Mouse (Mus musculus) adrenal gland, adult 2 months (tissue): ENCODE results near the gene 4930555G01Rik. TPM values are rescaled to one million over a fixed set of nuclear protein-coding genes. Genes with fewer than 3 reads are reported as not detected.
"Not testable (repeated sequence)": the region's sequence is repeated elsewhere in the genome, so short reads cannot be mapped to it uniquely, and the experiment has no call there.

Experiments
- DNase-seq: peaks from one replicate; pipeline ENCODE4 v3.0.0; 2021
- long read RNA-seq: library from polyadenylated mRNA; stranded (forward); transcript quantifications from one replicate; pipeline ENCODE4 v2.0.0, GENCODE M21; 2021
- polyA plus RNA-seq: library from polyadenylated mRNA; depleted of rRNA; stranded (reverse); fragments of >200 nt; gene quantifications from 2 replicates; pipeline ENCODE4 v1.2.3, GENCODE M21; 2012; rRNA removed
- total RNA-seq, 2 experiments: library from RNA; stranded (reverse); gene quantifications; 2 replicates each; pipeline ENCODE4 v1.2.3; 2021

4930555G01Rik gene
- not detected for total RNA-seq
- polyA plus RNA-seq: not detected in 2 replicates
- long read RNA-seq: 0 reads

DNA sequence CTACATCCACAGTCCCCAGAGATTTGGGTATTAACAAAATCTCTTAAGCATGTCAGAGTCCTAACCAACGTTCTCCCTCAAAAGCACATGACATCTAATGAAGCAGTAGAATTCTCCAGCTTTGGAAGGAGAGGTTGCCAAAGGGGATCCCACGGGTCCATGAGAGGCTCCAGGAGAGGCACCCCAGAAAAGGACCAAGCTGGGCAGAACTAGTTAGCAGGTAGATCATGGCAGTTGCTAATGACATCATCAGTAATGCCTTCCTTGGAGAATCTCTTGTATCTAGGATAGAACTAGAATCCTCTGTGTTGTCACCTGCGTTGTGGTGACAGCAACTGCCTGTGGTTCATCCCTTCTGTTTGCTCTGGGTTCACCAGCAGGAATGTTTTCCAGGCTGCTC lies at the start of gene 4930555G01Rik:
Gene 4930555G01Rik, plus strand, starts transcription at position 301 of the 400 bp plus-strand sequence.
- DNase-seq: not testable (repeated sequence)

GRCm38 (mm10) chr14:5015591-5015990 lies 34.8 kb upstream of the 4930555G01Rik start, which contains the start of gene Gm3298:
Gm3298 (plus strand) TSS chr14:5015891.
- not testable (repeated sequence) for DNase-seq

DNA sequence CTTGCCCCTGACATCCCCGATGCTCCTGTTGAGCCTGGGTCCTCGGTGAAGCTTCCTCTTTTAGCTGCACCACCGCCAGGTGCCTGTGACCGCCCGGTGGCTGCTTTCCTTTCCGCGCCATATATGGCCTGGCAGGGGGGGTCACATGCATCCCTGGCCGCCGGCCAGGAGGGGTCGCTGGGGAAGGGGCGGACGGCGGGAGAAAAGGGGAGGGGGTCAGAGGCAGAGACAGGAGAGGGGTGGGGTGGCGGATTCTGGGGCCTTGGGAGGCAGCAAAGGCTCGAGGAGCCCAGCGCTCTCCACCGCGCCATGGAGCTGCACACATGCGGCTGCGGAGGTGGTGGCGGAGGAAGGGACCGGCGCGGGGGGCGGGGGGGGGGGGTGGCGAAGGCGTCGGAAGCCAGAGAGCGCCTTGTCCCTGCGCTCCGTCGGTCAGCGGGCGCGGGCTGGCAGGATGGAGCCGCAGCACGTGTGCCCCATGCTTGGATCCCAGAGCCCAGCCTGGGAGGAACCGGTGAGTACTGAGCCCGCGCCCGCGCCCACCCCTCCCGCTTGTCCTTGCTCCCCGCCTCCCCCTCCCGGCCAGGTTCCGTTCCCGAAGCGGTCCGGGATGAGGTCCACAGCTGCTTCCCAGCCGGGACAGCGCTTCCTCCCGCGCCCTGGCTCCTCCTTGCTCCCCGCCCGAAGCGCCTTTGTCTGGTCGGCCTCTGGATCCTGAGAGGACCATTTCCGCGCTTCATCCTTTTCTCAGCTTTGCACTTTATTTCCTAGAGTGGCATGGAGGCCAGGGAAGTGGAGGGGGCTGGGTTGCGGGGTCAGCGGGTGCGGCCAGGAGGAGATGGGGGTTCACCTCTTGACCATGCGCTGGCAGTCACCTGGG lies 20.4 kb downstream of the 4930555G01Rik start, which contains the start of gene Gm8281:
Gene Gm8281, plus strand, starts transcription at position 430 of the 880 bp plus-strand sequence.
- not testable (repeated sequence) for DNase-seq

Other genes with a start within 250 kb of the 4930555G01Rik start
- not detected for gene Gm3269, start 212.5 kb upstream of the 4930555G01Rik start, total RNA-seq
- not detected in 2 replicates for gene Gm3269, start 212.5 kb upstream of the 4930555G01Rik start, polyA plus RNA-seq
- gene Gm3264, start 195.1 kb upstream of the 4930555G01Rik start, total RNA-seq: under 1 TPM in 1 of 2 experiments, not detected in 1; 0.52 TPM
- not detected in 2 replicates for gene Gm3264, start 195.1 kb upstream of the 4930555G01Rik start, polyA plus RNA-seq
- gene Gm3278, start 158.2 kb upstream of the 4930555G01Rik start, total RNA-seq: not detected
- gene Gm3278, start 158.2 kb upstream of the 4930555G01Rik start, polyA plus RNA-seq: not detected in 2 replicates
- gene Gm8297, start 66.7 kb upstream of the 4930555G01Rik start, total RNA-seq: not detected
- gene Gm8297, start 66.7 kb upstream of the 4930555G01Rik start, polyA plus RNA-seq: not detected in 2 replicates
- gene Gm3298, start 34.7 kb upstream of the 4930555G01Rik start, total RNA-seq: not detected
- not detected in 2 replicates for gene Gm3298, start 34.7 kb upstream of the 4930555G01Rik start, polyA plus RNA-seq
- not detected for gene Gm8281, start 20.4 kb downstream of the 4930555G01Rik start, total RNA-seq
- gene Gm8281, start 20.4 kb downstream of the 4930555G01Rik start, polyA plus RNA-seq: not detected in 2 replicates
- not detected for gene Gm8279, start 80.9 kb downstream of the 4930555G01Rik start, total RNA-seq
- not detected in 2 replicates for gene Gm8279, start 80.9 kb downstream of the 4930555G01Rik start, polyA plus RNA-seq
- gene Gm3317, start 113.9 kb downstream of the 4930555G01Rik start, total RNA-seq: not detected
- gene Gm3317, start 113.9 kb downstream of the 4930555G01Rik start, polyA plus RNA-seq: not detected in 2 replicates
- not detected for gene Gm8271, start 135.2 kb downstream of the 4930555G01Rik start, total RNA-seq
- not detected in 2 replicates for gene Gm8271, start 135.2 kb downstream of the 4930555G01Rik start, polyA plus RNA-seq
- not detected for gene Gm3526, start 210.0 kb downstream of the 4930555G01Rik start, total RNA-seq
- gene Gm3526, start 210.0 kb downstream of the 4930555G01Rik start, polyA plus RNA-seq: 0.06 TPM in 1 of 2 replicates, not detected in the other